Mouse (Mus musculus): ENCODE results near the gene Gm11007. TPM values are rescaled to one million over a fixed set of nuclear protein-coding genes. Genes with fewer than 3 reads are reported as not detected.
"Not testable (repeated sequence)": the region's sequence is repeated elsewhere in the genome, so short reads cannot be mapped to it uniquely, and the experiment has no call there.

Gm11007 gene
- not detected for total RNA-seq (2022)

DNA sequence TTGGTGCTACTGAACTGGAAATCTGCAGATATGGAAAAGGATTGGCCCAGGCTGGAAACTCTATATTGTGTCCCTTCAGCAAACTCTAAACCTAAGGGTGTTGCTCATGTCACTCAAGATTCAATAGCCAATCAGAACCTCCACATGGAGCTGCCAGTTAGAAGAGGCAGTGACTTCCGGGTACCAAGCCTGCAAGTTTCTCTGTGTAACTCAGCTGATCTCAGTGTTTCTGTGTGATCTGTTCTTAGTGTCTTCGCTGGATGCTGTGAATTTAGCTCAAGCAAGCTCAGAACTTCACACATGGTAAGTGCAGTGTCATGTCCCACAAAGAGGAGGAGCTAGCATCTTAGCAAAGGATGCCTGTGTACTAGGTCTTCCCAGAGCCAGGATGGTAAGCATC lies at the start of gene Gm11007:
Gene Gm11007 (plus strand): TSS at position 301 of the 400 bp plus-strand sequence.
- not testable (repeated sequence) for DNase-seq (ENCODE audit: low spot score in 2 of 2)

Other genes starting within 250 kb of the Gm11007 start
- gene Gm4724, start 208.2 kb upstream of the Gm11007 start, total RNA-seq (2022), result 10 to 100 TPM in 3 of 4 experiments, 1 to 10 TPM in 1; 6.8 to 14.4 (median 13.0) TPM
- 1 to 10 TPM; 3.4 to 6.6 (median 4.8) TPM for gene Zfp965, start 174.0 kb upstream of the Gm11007 start, total RNA-seq (2022)
- gene Zfp969, start 59.7 kb downstream of the Gm11007 start, total RNA-seq (2022), result not detected
- gene Gm2007, start 97.6 kb downstream of the Gm11007 start, total RNA-seq (2022), result not detected
- gene Gm14288, start 157.1 kb downstream of the Gm11007 start, total RNA-seq (2022), result 10 to 100 TPM; 11.5 to 16.7 (median 14.2) TPM
- gene Gm6710, start 225.2 kb downstream of the Gm11007 start, total RNA-seq (2022), result 10 to 100 TPM; 42.0 to 58.3 (median 48.3) TPM

All from left cerebral cortex, adult 8-10 months (tissue).